Mouse (Mus musculus): Measurements from ENCODE around the gene 2010315B03Rik. TPM values are rescaled to one million over a fixed set of nuclear protein-coding genes. Genes with fewer than 3 reads are reported as not detected.
"Not testable (repeated sequence)": the region's sequence is repeated elsewhere in the genome, so short reads cannot be mapped to it uniquely, and the experiment has no call there.

Gene 2010315B03Rik
- total RNA-seq, 1 experiment: 1.5 TPM

GRCm38 (mm10) chr9:124258067-124258556 lies 54.4 kb downstream of the 2010315B03Rik start:
- Histone ChIP-seq H3K27ac (ENCODE audit: insufficient read depth, low read depth, low read length, poor library complexity, severe bottlenecking) (no peak overlapping the region), H3K9ac (ENCODE audit: insufficient read depth, low read depth, low read length, poor library complexity, severe bottlenecking) (no peak overlapping the region)
- in situ Hi-C loops (cut with MboI; ENCODE audit: low sequenced_read_pairs in 2 of 2, unreplicated experiment in 2 of 2): no loop called here

GRCm38 (mm10) chr9:124257200-124258066 lies 55.1 kb downstream of the 2010315B03Rik start:
- in situ Hi-C loops (cut with MboI; ENCODE audit: low sequenced_read_pairs in 2 of 2, unreplicated experiment in 2 of 2): no loop called here
- H3K27ac ChIP-seq (ENCODE audit: insufficient read depth, low read depth, low read length, poor library complexity, severe bottlenecking): no peak overlapping the region
- TF ChIP-seq CHD2 (IDR thresholded peaks at IDR 0.05; ENCODE audit: low read depth, low read length): no peak
- TF ChIP-seq ZNF384 (IDR thresholded peaks at IDR 0.05; ENCODE audit: low read depth, low read length): no peak
- no peak for TF ChIP-seq HCFC1 (IDR thresholded peaks at IDR 0.05; ENCODE audit: borderline replicate concordance, insufficient read depth, low read length)
- no peak for TF ChIP-seq ZC3H11A (IDR thresholded peaks at IDR 0.05; ENCODE audit: borderline replicate concordance, low read depth, low read length)
- no peak for TF ChIP-seq MAFK (IDR thresholded peaks at IDR 0.05; ENCODE audit: insufficient read depth, low read depth, low read length)
- H3K9ac ChIP-seq (ENCODE audit: insufficient read depth, low read depth, low read length, poor library complexity, severe bottlenecking): no peak overlapping the region
- no peaks in the 10 kb centered on the region for H3K9me3 ChIP-seq (ENCODE audit: control insufficient read depth, insufficient read depth, low read depth, low read length)
- peak; percentile 40 for DNase-seq (ENCODE audit: low read depth, low spot score)
- no peak overlapping the region for H3K4me3 ChIP-seq (ENCODE audit: insufficient read depth in 1 of 2, low read depth in 1 of 2, low read length in 2 of 2, poor library complexity in 1 of 2, severe bottlenecking in 1 of 2)
- no peaks in the 10 kb centered on the region for H3K4me1 ChIP-seq (ENCODE audit: control insufficient read depth in 2 of 2, insufficient read depth in 2 of 2, low read length in 2 of 2, poor library complexity in 1 of 2)
- H3K36me3 ChIP-seq (ENCODE audit: control insufficient read depth, insufficient read depth, low read length, poor library complexity, severe bottlenecking): no peaks in the 10 kb centered on the region

More at GRCm38 (mm10) chr9:124258067-124258556, 54.4 kb downstream of the 2010315B03Rik start:
- no peak for DNase-seq (ENCODE audit: low read depth, low spot score)
- Histone ChIP-seq H3K9me3 (ENCODE audit: control insufficient read depth, insufficient read depth, low read depth, low read length) (no peaks in the 10 kb centered on the region), H3K4me1 (ENCODE audit: control insufficient read depth in 2 of 2, insufficient read depth in 2 of 2, low read length in 2 of 2, poor library complexity in 1 of 2) (no peaks in the 10 kb centered on the region), H3K4me3 (ENCODE audit: insufficient read depth in 1 of 2, low read depth in 1 of 2, low read length in 2 of 2, poor library complexity in 1 of 2, severe bottlenecking in 1 of 2) (no peak overlapping the region), H3K36me3 (ENCODE audit: control insufficient read depth, insufficient read depth, low read length, poor library complexity, severe bottlenecking) (no peaks in the 10 kb centered on the region)
- TF ChIP-seq HCFC1 (IDR thresholded peaks at IDR 0.05; ENCODE audit: borderline replicate concordance, insufficient read depth, low read length): no peak
- no peak for TF ChIP-seq ZC3H11A (IDR thresholded peaks at IDR 0.05; ENCODE audit: borderline replicate concordance, low read depth, low read length)
- no peak for TF ChIP-seq MAFK (IDR thresholded peaks at IDR 0.05; ENCODE audit: insufficient read depth, low read depth, low read length)
- TF ChIP-seq ZNF384 (IDR thresholded peaks at IDR 0.05; ENCODE audit: low read depth, low read length): no peak
- TF ChIP-seq CHD2 (IDR thresholded peaks at IDR 0.05; ENCODE audit: low read depth, low read length): no peak

- H3K27ac ChIP-seq (ENCODE audit: insufficient read depth, low read depth, low read length, poor library complexity, severe bottlenecking); H3K9ac ChIP-seq (ENCODE audit: insufficient read depth, low read depth, low read length, poor library complexity, severe bottlenecking); H3K9me3 ChIP-seq (ENCODE audit: control insufficient read depth, insufficient read depth, low read depth, low read length); DNase-seq (ENCODE audit: low read depth, low spot score); H3K4me1 ChIP-seq (ENCODE audit: control insufficient read depth in 2 of 2, insufficient read depth in 2 of 2, low read length in 2 of 2, poor library complexity in 1 of 2); H3K36me3 ChIP-seq (ENCODE audit: control insufficient read depth, insufficient read depth, low read length, poor library complexity, severe bottlenecking); H3K4me3 ChIP-seq (ENCODE audit: insufficient read depth in 1 of 2, low read depth in 1 of 2, low read length in 2 of 2, poor library complexity in 1 of 2, severe bottlenecking in 1 of 2); in situ Hi-C loops (cut with MboI; ENCODE audit: low sequenced_read_pairs in 2 of 2, unreplicated experiment in 2 of 2): not testable (repeated sequence)
Observed at GRCm38 (mm10) chr9:124256271-124257199, 56.0 kb downstream of the 2010315B03Rik start.

- DNase-seq (ENCODE audit: low read depth, low spot score): no peak
- Histone ChIP-seq H3K9ac (ENCODE audit: insufficient read depth, low read depth, low read length, poor library complexity, severe bottlenecking) (no peak overlapping the region), H3K4me3 (ENCODE audit: insufficient read depth in 1 of 2, low read depth in 1 of 2, low read length in 2 of 2, poor library complexity in 1 of 2, severe bottlenecking in 1 of 2) (no peak overlapping the region), H3K9me3 (ENCODE audit: control insufficient read depth, insufficient read depth, low read depth, low read length) (no peaks in the 10 kb centered on the region), H3K27ac (ENCODE audit: insufficient read depth, low read depth, low read length, poor library complexity, severe bottlenecking) (no peak overlapping the region), H3K36me3 (ENCODE audit: control insufficient read depth, insufficient read depth, low read length, poor library complexity, severe bottlenecking) (no peaks in the 10 kb centered on the region), H3K4me1 (ENCODE audit: control insufficient read depth in 2 of 2, insufficient read depth in 2 of 2, low read length in 2 of 2, poor library complexity in 1 of 2) (no peaks in the 10 kb centered on the region)
- peak; percentile 13; the same call in 1 of the 2 replicates for TF ChIP-seq ZC3H11A (IDR thresholded peaks at IDR 0.05; ENCODE audit: borderline replicate concordance, low read depth, low read length)
- TF ChIP-seq ZNF384 (IDR thresholded peaks at IDR 0.05; ENCODE audit: low read depth, low read length): no peak
- in situ Hi-C loops (cut with MboI; ENCODE audit: low sequenced_read_pairs in 2 of 2, unreplicated experiment in 2 of 2): no loop called here
Observed at GRCm38 (mm10) chr9:124251438-124251837, 61.1 kb downstream of the 2010315B03Rik start.

Other genes with a start within 250 kb of the 2010315B03Rik start
- gene Ccr2, start 210.7 kb downstream of the 2010315B03Rik start, total RNA-seq (2012; rRNA removed): not detected in 2 replicates
- gene Ccr5, start 191.2 kb downstream of the 2010315B03Rik start, total RNA-seq (2012; rRNA removed): not detected in 2 replicates
- gene Ppp2r3d, start 164.2 kb upstream of the 2010315B03Rik start, total RNA-seq (2012; rRNA removed): 35.2 and 50.6 TPM in 2 replicates
- gene Gm21836, start 181.1 kb upstream of the 2010315B03Rik start, total RNA-seq (2012; rRNA removed): not detected in 2 replicates

All from ES-E14 (cell line).